Mouse (Mus musculus) MN1 (cell line): ENCODE data around the gene Tgfbrap1.
A peak's percentile ranks its signal among the peaks of the same experiment; 100 is the strongest.
"Not testable (repeated sequence)": the region's sequence is repeated elsewhere in the genome, so short reads cannot be mapped to it uniquely, and the experiment has no call there.

Experiments
- DNase-seq: peaks from one replicate; pipeline ENCODE4 v3.0.0-alpha.2; 2016; ENCODE audit warnings: low spot score

Tgfbrap1 gene

GRCm38 (mm10) chr1:43015153-43015685, 83.2 kb downstream of the Tgfbrap1 start:
- not testable (repeated sequence) for DNase-seq

- DNase-seq: no peak
Measured at GRCm38 (mm10) chr1:43010461-43010860, 88.0 kb downstream of the Tgfbrap1 start.

GRCm38 (mm10) chr1:43006524-43006923, 91.9 kb downstream of the Tgfbrap1 start:
- no peak for DNase-seq

GRCm38 (mm10) chr1:43006051-43006514, 92.4 kb downstream of the Tgfbrap1 start:
- DNase-seq: peak; percentile 66
